Mouse (Mus musculus) retina, adult 2 months (tissue): ENCODE results near the gene Ucp3.
"Not testable (repeated sequence)": the region's sequence is repeated elsewhere in the genome, so short reads cannot be mapped to it uniquely, and the experiment has no call there.

Source experiments
- DNase-seq: peaks from one replicate; pipeline ENCODE4 v3.0.0-alpha.2; 2012; ENCODE audit warnings: low read depth, low spot score

Gene Ucp3

DNA sequence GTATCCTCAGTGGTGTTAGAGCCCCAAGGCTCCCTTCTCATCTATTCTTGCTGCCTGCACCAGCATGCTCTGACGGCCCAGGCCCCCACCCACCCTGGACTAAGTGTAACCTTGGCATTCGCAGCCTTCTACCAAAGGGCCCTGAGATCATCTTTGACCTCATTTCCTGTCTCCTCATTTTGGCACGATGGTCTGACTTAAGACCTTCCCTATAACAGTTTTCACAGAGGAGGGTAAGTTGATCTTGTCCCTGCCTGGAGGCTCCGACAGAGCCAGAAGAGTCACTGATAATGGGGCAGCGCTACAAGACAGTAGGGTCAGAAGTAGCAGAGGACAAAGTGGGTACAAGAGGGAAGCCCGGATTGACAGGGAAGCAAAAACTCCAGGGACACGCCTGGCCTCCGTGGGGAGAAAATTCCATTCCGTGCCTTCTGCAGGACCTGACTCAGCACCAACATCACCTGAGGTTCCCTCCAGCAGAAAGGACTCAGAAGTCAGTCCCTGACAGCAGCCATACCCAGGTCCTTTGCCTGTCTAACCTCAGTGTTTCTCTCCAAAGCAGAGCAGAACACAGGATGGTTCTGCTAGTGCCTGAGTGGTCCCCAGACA, 1.2 kb downstream of the Ucp3 start:
- DNase-seq, result no peak

GRCm38 (mm10) chr7:100474680-100475079, 1.9 kb downstream of the Ucp3 start:
- DNase-seq, result no peak

DNA sequence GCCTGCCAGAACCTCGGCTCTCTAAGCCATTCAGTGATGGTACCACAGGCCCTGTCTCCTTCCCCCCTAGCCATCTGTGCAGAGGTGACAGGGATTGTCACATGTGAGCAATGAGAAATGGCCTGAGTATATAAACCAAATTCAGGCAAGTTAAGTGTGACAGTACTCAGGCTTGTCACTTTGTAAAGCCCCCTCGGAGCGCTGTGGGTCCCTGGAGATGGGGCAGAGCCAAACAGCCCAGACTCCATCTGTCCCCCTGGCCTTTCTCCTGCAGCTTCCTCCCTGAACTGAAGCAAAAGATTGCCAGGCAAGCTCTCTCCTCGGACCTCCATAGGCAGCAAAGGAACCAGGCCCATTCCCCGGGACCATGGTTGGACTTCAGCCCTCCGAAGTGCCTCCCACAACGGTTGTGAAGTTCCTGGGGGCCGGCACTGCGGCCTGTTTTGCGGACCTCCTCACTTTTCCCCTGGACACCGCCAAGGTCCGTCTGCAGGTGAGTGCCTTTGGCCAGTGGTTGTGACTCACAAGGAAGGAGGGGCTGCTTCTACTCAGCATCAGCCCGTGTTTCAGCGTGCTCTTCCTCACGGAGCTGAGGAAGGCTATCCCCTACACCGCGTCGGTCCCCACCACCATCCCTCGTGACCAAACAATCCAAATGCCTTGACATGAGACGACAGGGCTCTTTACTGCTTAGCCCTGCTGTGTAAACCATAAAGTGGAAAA, 6.5 kb downstream of the Ucp3 start:
- no peak for DNase-seq

DNA sequence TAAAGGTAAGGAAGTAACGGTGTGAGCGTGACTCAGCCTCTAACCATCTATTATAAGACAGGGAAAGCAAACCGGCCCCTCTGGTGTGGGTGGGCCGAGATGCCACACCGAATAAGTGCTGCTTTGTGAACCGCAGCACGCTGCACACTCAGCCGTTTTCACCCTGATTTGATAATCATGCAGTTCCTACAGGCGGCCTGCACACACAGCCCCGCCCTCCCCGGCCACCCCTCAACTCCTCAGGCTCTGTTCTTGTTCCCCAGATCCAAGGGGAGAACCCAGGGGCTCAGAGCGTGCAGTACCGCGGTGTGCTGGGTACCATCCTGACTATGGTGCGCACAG, 7.0 kb downstream of the Ucp3 start:
- DNase-seq, result no peak

DNA sequence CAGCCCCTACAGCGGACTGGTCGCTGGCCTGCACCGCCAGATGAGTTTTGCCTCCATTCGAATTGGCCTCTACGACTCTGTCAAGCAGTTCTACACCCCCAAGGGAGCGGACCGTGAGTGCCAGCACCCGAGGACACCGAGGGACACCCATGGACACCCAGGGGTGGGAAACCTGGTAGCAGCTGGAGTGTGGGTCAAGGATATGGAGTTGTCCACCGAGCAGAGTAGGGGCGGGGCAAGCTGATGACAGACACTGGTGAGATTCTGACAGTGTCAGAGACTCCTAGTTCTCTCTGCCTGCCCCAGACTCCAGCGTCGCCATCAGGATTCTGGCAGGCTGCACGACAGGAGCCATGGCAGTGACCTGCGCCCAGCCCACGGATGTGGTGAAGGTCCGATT, 7.4 kb downstream of the Ucp3 start:
- DNase-seq, result no peak

GRCm38 (mm10) chr7:100482046-100482445, 9.3 kb downstream of the Ucp3 start:
- not testable (repeated sequence) for DNase-seq

GRCm38 (mm10) chr7:100484493-100484892, 11.7 kb downstream of the Ucp3 start:
- DNase-seq, result no peak

- no peak for DNase-seq
Measured at GRCm38 (mm10) chr7:100487301-100487700, 14.5 kb downstream of the Ucp3 start.

- no peak for DNase-seq
Measured at GRCm38 (mm10) chr7:100488474-100489048, 15.8 kb downstream of the Ucp3 start.

- no peak for DNase-seq
Measured at GRCm38 (mm10) chr7:100492391-100493116, 19.8 kb downstream of the Ucp3 start.

- no peak for DNase-seq
Measured at GRCm38 (mm10) chr7:100493117-100493483, 20.3 kb downstream of the Ucp3 start, which contains the start of gene Ucp2. Ucp2 (plus strand) TSS chr7:100493337.

DNA sequence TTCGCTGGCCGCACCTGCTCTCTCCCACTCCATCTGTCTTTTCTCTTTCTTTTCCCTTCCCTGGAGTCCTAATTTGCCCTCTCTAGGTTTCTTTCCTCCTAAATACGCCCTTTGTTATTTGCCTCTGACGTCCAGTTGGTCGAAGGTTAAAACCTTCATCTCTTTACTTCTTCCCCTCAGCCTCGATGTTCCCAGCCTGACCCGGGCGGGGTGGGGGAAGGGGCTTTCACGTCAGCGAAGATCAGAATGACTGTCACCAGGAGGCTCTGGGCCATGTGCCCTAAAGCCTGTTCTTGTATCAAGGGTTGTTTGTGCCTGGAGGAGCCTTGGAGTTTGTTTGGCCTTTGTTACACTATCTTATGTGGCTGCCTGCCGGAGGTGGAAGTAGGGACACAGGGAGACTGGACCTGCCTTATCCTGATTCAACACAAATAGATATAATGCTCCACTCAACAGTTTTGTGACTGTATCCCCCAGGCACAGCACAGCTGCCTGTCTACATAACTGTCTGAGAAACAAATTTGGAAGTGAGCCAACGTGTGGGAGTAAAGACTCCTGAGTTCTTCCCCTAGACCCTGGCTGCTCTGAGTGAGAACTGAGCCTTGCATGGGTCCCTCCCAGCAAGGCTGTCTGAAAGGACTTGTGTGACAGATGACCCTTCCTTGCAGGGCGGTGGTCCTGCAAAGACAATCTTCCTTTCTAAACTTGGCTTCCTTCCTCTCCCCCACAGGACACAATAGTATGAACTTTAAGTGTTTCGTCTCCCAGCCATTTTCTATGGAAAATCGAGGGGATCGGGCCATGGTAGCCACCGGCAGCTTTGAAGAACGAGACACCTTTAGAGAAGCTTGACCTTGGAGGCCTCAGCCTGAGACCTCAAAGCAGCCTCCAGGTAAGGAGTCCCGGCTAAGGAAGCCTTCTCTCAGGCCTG, 21.0 kb downstream of the Ucp3 start:
- DNase-seq, result no peak

- no peak for DNase-seq
Measured at GRCm38 (mm10) chr7:100494415-100494831, 21.6 kb downstream of the Ucp3 start.

DNA sequence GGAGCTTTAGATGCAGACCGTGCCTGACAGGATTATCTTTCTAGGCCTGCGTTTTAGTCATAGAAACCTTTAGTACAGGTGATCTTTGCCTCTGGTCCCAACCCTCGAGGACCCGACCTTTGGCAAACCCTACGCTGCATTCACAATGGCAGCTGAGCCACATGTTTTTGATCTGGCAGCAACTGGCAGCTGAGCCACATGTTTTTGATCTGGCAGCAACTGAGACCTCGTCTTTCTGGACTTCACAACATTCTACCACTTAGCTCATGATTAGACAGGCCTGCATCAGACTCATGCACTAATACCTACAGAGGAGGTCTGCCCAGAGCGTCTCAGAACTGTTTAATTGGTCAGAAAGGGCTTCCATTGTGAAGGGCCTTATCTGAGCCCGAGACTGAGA, 22.3 kb downstream of the Ucp3 start:
- DNase-seq, result no peak

GRCm38 (mm10) chr7:100495581-100496251, 22.9 kb downstream of the Ucp3 start:
- no peak for DNase-seq

DNA sequence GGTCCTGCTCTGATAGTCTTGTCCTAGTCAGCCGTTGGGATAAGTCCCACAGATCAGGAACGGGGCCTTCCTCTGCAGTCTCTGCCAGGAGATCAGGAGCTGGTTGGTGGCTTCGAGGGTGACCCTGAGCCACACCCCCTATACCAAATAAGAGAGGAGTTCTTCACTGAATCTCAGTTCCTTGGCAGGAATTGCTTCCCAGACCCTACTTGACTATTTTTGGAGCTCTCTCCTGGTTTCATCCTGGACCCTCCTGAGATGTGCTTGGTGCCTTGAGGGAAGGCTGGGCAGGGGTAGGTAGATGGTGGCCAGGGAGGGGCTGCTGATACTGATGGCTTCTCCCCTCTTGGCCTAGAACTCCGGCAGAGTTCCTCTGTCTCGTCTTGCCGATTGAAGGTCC, 23.6 kb downstream of the Ucp3 start:
- no peak for DNase-seq

GRCm38 (mm10) chr7:100496791-100497190, 24.0 kb downstream of the Ucp3 start:
- DNase-seq, result no peak

DNA sequence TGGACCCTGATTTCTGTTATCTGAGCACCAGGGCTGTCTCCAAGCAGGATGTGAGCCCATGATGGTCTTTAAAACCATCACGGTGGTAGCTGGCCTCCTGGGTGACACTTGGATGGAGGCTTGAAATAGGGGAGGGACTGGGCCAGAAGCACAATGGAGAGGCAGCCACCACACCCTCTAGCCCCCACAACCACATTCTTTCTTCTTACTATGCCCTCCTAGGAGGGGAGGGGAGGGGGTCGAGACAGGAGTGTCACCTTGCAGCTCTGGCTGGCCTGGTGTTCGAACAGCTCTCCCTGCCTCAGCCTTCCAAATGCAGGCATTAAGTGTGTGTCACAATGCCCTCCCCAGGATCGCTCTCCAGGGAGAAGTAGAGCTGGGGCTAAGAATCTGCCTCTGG, 24.6 kb downstream of the Ucp3 start:
- DNase-seq, result no peak

GRCm38 (mm10) chr7:100497982-100498381, 25.2 kb downstream of the Ucp3 start:
- DNase-seq, result no peak

DNA sequence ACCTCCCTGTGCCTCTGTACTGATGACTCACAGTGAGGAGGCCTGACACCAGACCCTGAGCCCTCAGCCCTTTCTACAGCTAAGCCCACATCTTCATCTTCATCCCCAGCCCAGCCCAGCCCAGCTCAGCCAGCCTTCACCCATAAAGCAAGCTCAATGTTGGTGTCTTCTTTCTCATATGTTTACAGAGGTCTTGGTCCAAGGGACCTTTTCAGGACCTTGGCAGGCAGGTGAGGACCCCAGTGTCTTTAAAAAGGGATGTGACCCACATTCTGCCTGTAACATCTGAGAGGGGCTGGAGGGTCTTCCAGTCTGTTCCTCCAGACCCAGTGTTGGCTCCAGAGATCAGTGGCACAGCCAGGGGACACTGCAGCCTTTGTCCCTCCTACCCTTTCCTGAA, 26.7 kb downstream of the Ucp3 start:
- no peak for DNase-seq
